Mouse (Mus musculus) adrenal gland, postnatal 10 days (tissue): ENCODE results near the gene Chd5. TPM values are rescaled to one million over a fixed set of nuclear protein-coding genes. Genes with fewer than 3 reads are reported as not detected.
A peak's percentile ranks its signal among the peaks of the same experiment; 100 is the strongest.

Experiments
- DNase-seq: peaks from one replicate; pipeline ENCODE4 v3.0.0; 2021; ENCODE audit warnings: mixed read lengths
- total RNA-seq, 2 experiments: library from RNA; stranded (reverse); gene quantifications; 2 replicates each; pipeline ENCODE4 v1.2.3; 2021

Gene Chd5
- total RNA-seq, 2 experiments from 2014 or later: 8.8 TPM

GRCm38 (mm10) chr4:152353886-152354637 is 15.6 kb downstream of the Chd5 start:
- DNase-seq: no peak

- DNase-seq: no peak
Observed at GRCm38 (mm10) chr4:152355672-152356071, 17.2 kb downstream of the Chd5 start.

GRCm38 (mm10) chr4:152359700-152360099 is 21.2 kb downstream of the Chd5 start:
- no peak for DNase-seq

GRCm38 (mm10) chr4:152360855-152361254 is 22.4 kb downstream of the Chd5 start:
- no peak for DNase-seq

GRCm38 (mm10) chr4:152362180-152362579 is 23.7 kb downstream of the Chd5 start:
- no peak for DNase-seq

- no peak for DNase-seq
Observed at GRCm38 (mm10) chr4:152365228-152365627, 26.8 kb downstream of the Chd5 start.

- no peak for DNase-seq
Observed at GRCm38 (mm10) chr4:152382528-152383252, 44.2 kb downstream of the Chd5 start.

- peak; percentile 56 for DNase-seq
Observed at GRCm38 (mm10) chr4:152385644-152386043, 47.2 kb downstream of the Chd5 start.

- no peak for DNase-seq
Observed at GRCm38 (mm10) chr4:152392192-152392591, 53.7 kb downstream of the Chd5 start.

- no peak for DNase-seq
Observed at GRCm38 (mm10) chr4:152392627-152393026, 54.2 kb downstream of the Chd5 start.

GRCm38 (mm10) chr4:152398926-152399325 is 60.5 kb downstream of the Chd5 start:
- DNase-seq: no peak

GRCm38 (mm10) chr4:152405143-152405542 is 66.7 kb downstream of the Chd5 start:
- DNase-seq: no peak

- no peak for DNase-seq
Observed at GRCm38 (mm10) chr4:152405671-152406201, 67.3 kb downstream of the Chd5 start.

GRCm38 (mm10) chr4:152406531-152406930 is 68.1 kb downstream of the Chd5 start:
- no peak for DNase-seq

- peak; percentile 27 for DNase-seq
Observed at GRCm38 (mm10) chr4:152410961-152411360, 72.5 kb downstream of the Chd5 start.

GRCm38 (mm10) chr4:152412524-152413080 is 74.2 kb downstream of the Chd5 start:
- no peak for DNase-seq

- no peak for DNase-seq
Observed at GRCm38 (mm10) chr4:152418229-152419060, 80.0 kb downstream of the Chd5 start.

GRCm38 (mm10) chr4:152423576-152423975 is 85.1 kb downstream of the Chd5 start:
- DNase-seq: no peak

GRCm38 (mm10) chr4:152424341-152424740 is 85.9 kb downstream of the Chd5 start:
- peak; percentile 79 for DNase-seq

- no peak for DNase-seq
Observed at GRCm38 (mm10) chr4:152424922-152425321, 86.5 kb downstream of the Chd5 start.

GRCm38 (mm10) chr4:152428259-152428658 is 89.8 kb downstream of the Chd5 start:
- no peak for DNase-seq

GRCm38 (mm10) chr4:152432308-152432707 is 93.9 kb downstream of the Chd5 start:
- DNase-seq: peak; percentile 65
